Mouse (Mus musculus) midbrain, embryonic 16.5 days (tissue): Measurements from ENCODE around the gene Cmas. TPM values are rescaled to one million over a fixed set of nuclear protein-coding genes. Genes with fewer than 3 reads are reported as not detected.
A peak's percentile ranks its signal among the peaks of the same experiment; 100 is the strongest.

Source experiments
- ATAC-seq: fragments of 200-750 bp; cut with Nextera tagmentation; 2 replicates; pipeline ENCODE4 v1.8.0; 2017; ENCODE audit warnings: moderate TSS enrichment
- H3K27ac ChIP-seq: fragments of 300-500 bp; sonication (generic); 2 replicates; pipeline ENCODE4 v1.5.1; 2014; ENCODE audit warnings: mild to moderate bottlenecking, low read length, mixed read lengths
- H3K27me3 ChIP-seq: fragments of 300-500 bp; sonication (generic); 2 replicates; pipeline ENCODE4 v1.6.1; 2014; ENCODE audit warnings: low read depth, low read length, mixed read lengths; ENCODE audit not compliant: control insufficient read depth, insufficient read depth
- H3K36me3 ChIP-seq: fragments of 300-500 bp; sonication (generic); 2 replicates; pipeline ENCODE4 v1.6.1; 2014; ENCODE audit warnings: mild to moderate bottlenecking, low read length, moderate library complexity, mixed read lengths; ENCODE audit not compliant: control insufficient read depth, insufficient read depth
- H3K4me1 ChIP-seq: fragments of 300-500 bp; sonication (generic); 2 replicates; pipeline ENCODE4 v1.6.1; 2014; ENCODE audit warnings: mild to moderate bottlenecking, low read length, mixed read lengths; ENCODE audit not compliant: control insufficient read depth, insufficient read depth
- H3K4me2 ChIP-seq: fragments of 300-500 bp; sonication (generic); 2 replicates; pipeline ENCODE4 v1.6.1; 2014; ENCODE audit warnings: mild to moderate bottlenecking, low read length, mixed read lengths
- H3K4me3 ChIP-seq: fragments of 300-500 bp; sonication (generic); 2 replicates; pipeline ENCODE4 v1.5.1; 2014; ENCODE audit warnings: low read depth, mild to moderate bottlenecking, low read length, moderate library complexity, mixed read lengths
- H3K9ac ChIP-seq: fragments of 300-500 bp; sonication (generic); 2 replicates; pipeline ENCODE4 v1.6.1; 2014; ENCODE audit warnings: low read depth, low read length, mixed read lengths
- H3K9me3 ChIP-seq: fragments of 300-500 bp; sonication (generic); replicated peaks from 2 replicates; pipeline ENCODE4 v1.6.1; 2014; ENCODE audit warnings: mild to moderate bottlenecking, low read length, mixed read lengths; ENCODE audit not compliant: control insufficient read depth, poor library complexity, severe bottlenecking
- WGBS: fragments of 180-500 bp; shearing (Covaris S2); extraction: QIAGEN DNeasy Blood & Tissue Kit; methylation state at CpG from one replicate; pipeline ENCODE4 v1.1.7; 2014; 5-methylcytosine and 5-hydroxymethylcytosine counted together
- polyA plus RNA-seq: library from polyadenylated mRNA; unstranded; fragments of >200 nt; fragmentation: Nextera tagmentation; extraction: Ambion mirVana; gene quantifications from 2 replicates; pipeline ENCODE4 v1.2.1, GENCODE M21; 2015

The Cmas gene
- polyA plus RNA-seq, 1 experiment from 2014 or later: 226 TPM

DNA sequence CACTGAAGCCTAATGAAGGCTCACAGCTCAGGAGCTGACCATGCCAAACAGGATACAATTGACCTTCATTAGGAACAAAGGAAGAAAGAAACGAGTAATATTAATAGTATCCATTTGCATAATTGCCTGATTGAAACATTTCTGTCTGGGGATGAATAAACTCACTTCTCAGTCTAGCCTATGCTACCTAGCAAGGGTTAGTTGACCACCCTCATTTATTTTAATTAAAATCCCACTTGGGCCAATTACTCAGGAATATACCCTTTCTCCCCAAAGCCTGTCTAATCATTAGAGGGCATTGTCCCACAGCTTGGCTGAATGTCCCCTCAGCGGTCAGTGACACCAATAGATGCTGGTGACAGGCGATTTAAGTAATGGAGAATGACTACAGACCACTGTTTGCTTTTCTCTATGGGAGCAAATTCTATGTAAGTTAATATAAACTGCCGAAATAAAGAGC is 24.1 kb downstream of the Cmas start:
- 0 out of 2 replicates have a peak, but pooled peaks cover 2% of the 10 kb centered on the region for H3K4me1 ChIP-seq
- peak; percentile 12; the same call in 1 of the 2 replicates for ATAC-seq
- H3K9me3 ChIP-seq: no peaks in the 10 kb centered on the region
- H3K4me3 ChIP-seq: no peak overlapping the region
- no peak overlapping the region for H3K27ac ChIP-seq
- H3K36me3 ChIP-seq: no peaks in the 10 kb centered on the region
- no peak overlapping the region for H3K9ac ChIP-seq
- 41% methylated on average over 4 of the region's 4 CpGs for WGBS
- no peaks in the 10 kb centered on the region for H3K27me3 ChIP-seq
- H3K4me2 ChIP-seq: no peak overlapping the region

DNA sequence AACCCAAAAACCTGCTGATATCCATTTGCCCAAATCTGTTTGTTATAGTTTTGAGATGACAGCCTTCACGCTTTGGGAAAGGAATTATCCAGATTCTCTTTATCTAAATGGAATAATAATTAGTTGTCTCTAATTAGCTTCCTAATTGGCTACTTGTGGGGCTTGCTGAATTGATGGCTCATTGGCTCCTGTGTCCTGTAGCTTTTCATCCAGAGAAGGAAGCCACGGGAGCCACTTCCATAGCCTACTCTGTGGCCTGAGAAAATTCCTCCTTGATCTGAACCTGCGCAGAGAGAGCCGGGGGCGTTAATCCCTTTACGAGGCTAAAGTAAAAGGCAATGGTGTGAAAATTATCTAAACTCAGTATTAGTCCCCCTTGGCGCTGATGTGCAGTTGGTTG is 24.8 kb downstream of the Cmas start:
- no peak overlapping the region for H3K27ac ChIP-seq
- no peak overlapping the region for H3K4me2 ChIP-seq
- no peak overlapping the region for H3K4me3 ChIP-seq
- no peaks in the 10 kb centered on the region for H3K36me3 ChIP-seq
- WGBS: 34% methylated on average over 7 of the region's 7 CpGs
- no peak for ATAC-seq
- H3K9ac ChIP-seq: no peak overlapping the region
- H3K9me3 ChIP-seq: no peaks in the 10 kb centered on the region
- H3K4me1 ChIP-seq: 0 out of 2 replicates have a peak, but pooled peaks cover 2% of the 10 kb centered on the region
- no peaks in the 10 kb centered on the region for H3K27me3 ChIP-seq

DNA sequence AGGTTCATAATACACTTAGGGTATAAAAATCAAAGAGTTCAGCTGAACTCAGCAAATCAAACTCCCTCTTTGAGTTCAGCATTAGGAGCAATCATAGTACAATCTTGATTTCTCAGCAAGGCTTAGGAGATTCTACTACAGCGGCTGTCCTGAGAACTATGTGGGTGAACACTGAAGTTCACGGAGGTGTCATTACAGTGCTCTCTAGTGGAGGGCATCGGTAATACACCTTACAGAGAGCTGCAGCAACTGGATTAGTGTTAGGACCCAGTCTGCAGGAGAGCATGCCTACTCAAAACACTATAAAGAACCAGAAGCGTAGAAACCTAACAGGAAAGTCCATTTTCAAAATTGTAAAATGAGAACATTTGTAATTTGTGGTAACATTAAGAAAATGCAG is 28.9 kb downstream of the Cmas start:
- Histone ChIP-seq H3K27me3 (no peaks in the 10 kb centered on the region), H3K4me3 (no peak overlapping the region), H3K36me3 (no peaks in the 10 kb centered on the region), H3K4me1 (0 out of 2 replicates have a peak, but pooled peaks cover 2% of the 10 kb centered on the region), H3K9me3 (no peaks in the 10 kb centered on the region), H3K9ac (no peak overlapping the region), H3K4me2 (no peak overlapping the region), H3K27ac (no peak overlapping the region)
- ATAC-seq: no peak
- 32% methylated on average over 4 of the region's 4 CpGs for WGBS

DNA sequence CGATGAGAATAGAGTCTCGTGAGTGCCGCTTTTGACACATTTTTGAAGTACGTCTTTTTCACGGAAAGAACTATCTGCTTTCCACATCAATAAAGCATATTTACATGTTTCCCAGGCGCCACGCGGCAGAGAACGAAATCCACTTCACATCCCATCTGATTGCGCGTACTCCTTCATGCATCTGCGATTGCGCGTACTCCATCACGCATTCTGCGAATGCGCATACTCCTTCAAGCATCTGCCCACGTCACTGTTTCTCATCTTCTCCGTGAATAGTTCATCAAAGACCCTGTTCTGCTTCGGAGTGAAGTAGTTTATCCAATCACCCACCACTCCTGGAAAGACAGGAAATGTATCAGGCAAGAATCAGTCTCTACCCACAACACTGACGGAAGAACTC is 29.6 kb downstream of the Cmas start:
- Histone ChIP-seq H3K4me3 (no peak overlapping the region), H3K9ac (no peak overlapping the region), H3K9me3 (no peaks in the 10 kb centered on the region), H3K27ac (no peak overlapping the region), H3K27me3 (no peaks in the 10 kb centered on the region), H3K36me3 (no peaks in the 10 kb centered on the region), H3K4me1 (0 out of 2 replicates have a peak, but pooled peaks cover 2% of the 10 kb centered on the region), H3K4me2 (no peak overlapping the region)
- ATAC-seq: no peak
- WGBS: 83% methylated on average over 21 of the region's 21 CpGs

DNA sequence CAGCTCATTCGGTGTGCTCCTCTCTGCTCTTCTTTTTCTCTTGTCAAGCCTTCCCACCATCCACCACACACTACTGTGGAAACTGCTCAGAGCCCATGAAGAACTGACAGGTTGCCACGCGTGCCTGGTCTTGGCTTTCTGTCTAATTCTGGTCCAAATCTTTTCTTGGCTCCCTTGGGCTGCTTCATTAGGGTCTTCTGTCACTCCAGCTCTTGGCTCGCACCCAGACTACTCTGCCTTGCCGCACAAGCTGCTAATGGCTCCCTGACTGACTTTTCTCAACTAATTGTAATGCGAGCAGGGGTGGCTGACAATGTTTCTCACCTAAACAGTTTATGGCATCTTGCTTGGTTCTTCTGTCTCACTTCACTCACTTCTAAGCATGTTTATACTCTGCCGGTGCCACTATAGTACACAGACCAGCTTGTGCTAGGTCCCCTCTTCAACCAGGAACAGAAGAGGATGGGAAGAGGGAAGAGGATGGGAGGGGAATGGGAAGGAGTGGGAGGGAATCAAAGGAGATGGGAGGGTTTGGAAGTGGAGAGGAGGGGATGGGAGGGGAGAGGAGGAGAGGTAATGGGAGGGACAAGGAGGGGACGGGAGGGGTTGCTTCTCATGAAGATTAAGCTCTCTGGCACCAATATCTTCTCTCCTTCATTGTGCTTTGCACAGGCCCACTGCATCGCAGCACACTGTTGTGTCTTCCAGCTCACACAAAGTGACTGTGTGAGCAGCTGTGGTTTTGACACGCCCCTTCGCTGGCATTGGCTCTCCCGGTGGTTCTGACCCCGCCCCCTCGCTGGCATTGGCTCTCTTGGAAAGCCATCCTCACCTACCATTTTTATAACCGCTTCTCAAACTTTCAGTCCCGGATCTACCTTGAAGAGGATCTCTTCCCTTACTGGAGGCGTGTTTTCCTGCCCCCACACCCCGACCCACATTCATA is 31.8 kb downstream of the Cmas start:
- Histone ChIP-seq H3K9ac (no peak overlapping the region), H3K27me3 (no peaks in the 10 kb centered on the region), H3K4me3 (no peak overlapping the region), H3K4me1 (peaks cover 6% of the 10 kb centered on the region), H3K4me2 (no peak overlapping the region), H3K27ac (no peak overlapping the region), H3K9me3 (no peaks in the 10 kb centered on the region), H3K36me3 (no peaks in the 10 kb centered on the region)
- ATAC-seq: 0 out of 2 replicates have a peak, but pooled peaks have one; percentile 44
- 55% methylated on average over 18 of the region's 18 CpGs for WGBS

DNA sequence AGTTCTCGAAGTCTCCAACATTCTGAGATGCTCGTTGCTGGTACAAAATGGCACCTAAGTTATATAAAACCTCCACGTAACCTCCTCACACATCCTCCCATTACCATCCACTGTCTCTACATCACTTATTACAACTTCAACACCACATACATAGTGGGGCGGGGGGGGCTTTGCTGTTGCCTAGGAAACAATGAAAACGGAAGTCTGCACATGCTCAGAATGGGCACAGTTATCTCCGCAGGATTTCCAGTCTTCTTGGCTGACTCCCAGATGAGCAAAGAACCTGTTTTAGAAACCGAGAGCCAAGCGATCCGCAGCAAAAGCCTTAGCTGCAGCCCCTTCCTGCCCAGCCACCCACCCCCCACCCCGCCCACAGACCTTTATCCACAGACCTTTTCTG is 33.2 kb downstream of the Cmas start:
- 89% methylated on average over 10 of the region's 10 CpGs for WGBS
- H3K4me1 ChIP-seq: peaks cover 12% of the 10 kb centered on the region
- no peaks in the 10 kb centered on the region for H3K9me3 ChIP-seq
- no peaks in the 10 kb centered on the region for H3K36me3 ChIP-seq
- H3K9ac ChIP-seq: no peak overlapping the region
- no peak overlapping the region for H3K4me3 ChIP-seq
- no peak overlapping the region for H3K4me2 ChIP-seq
- no peak overlapping the region for H3K27ac ChIP-seq
- no peaks in the 10 kb centered on the region for H3K27me3 ChIP-seq
- ATAC-seq: no peak

DNA sequence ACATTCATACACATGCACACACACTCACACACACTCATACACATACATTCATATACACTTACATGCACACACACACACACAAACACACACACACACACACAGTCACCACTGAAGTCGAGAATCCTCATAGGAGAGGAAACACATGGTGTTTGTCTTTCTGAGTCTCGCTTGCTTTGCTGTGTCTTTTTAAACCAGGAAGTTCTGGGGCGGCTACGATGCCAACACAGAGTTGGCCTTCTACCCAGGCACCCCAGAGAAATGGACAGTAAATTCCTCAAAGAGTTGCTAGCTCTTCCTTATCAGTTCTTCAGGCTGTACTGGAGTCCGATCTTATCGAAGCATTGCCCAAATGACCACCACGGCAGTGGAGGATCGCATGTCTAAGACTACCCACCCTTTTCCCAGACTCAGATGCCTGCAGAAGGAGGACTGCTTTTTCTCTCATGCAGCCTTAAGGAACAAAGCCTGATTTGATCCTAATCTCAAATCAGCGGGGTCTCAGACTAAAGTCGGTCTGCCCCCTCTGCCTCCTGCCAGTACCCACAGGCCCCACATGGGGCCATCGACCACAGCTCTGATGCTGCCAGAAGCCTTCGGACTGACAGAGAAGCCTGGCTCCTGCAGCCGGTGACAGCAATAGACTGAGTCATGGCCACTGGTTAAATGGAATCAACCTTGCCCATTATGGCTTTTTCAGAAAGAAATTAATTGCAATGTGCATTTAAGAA is 35.9 kb downstream of the Cmas start:
- ATAC-seq: no peak
- H3K4me3 ChIP-seq: no peak overlapping the region
- H3K9me3 ChIP-seq: no peaks in the 10 kb centered on the region
- no peaks in the 10 kb centered on the region for H3K27me3 ChIP-seq
- H3K36me3 ChIP-seq: no peaks in the 10 kb centered on the region
- peaks cover 12% of the 10 kb centered on the region for H3K4me1 ChIP-seq
- H3K9ac ChIP-seq: no peak overlapping the region
- 31% methylated on average over 13 of the region's 13 CpGs for WGBS
- H3K4me2 ChIP-seq: peak overlapping the region; percentile 8; the same call in 1 of the 2 replicates
- no peak overlapping the region for H3K27ac ChIP-seq

DNA sequence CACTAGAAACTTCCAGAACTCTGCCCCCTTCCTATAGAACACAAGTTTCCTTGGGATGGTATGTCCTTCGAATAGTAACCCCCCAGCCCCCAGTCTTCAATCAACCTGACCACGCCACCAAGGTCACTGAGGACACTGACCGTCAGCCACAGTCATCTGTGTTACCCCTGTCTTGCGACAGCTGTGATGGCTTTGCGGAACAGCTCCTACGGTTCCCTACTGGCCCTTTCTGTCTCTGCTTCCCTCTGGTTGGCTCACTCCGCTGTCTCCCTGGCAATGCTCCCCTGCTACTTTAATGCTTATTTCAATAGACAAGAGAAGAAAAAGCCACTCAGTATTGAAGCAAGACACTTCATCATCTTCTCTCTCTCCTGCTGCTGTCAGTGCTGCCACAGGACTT is 37.0 kb downstream of the Cmas start:
- H3K4me2 ChIP-seq: peak overlapping the region; percentile 4
- H3K9ac ChIP-seq: no peak overlapping the region
- no peak overlapping the region for H3K27ac ChIP-seq
- WGBS: 16% methylated on average over 7 of the region's 7 CpGs
- peaks cover 12% of the 10 kb centered on the region for H3K4me1 ChIP-seq
- H3K4me3 ChIP-seq: no peak overlapping the region
- H3K27me3 ChIP-seq: no peaks in the 10 kb centered on the region
- H3K36me3 ChIP-seq: no peaks in the 10 kb centered on the region
- H3K9me3 ChIP-seq: no peaks in the 10 kb centered on the region
- ATAC-seq: peak; percentile 65

DNA sequence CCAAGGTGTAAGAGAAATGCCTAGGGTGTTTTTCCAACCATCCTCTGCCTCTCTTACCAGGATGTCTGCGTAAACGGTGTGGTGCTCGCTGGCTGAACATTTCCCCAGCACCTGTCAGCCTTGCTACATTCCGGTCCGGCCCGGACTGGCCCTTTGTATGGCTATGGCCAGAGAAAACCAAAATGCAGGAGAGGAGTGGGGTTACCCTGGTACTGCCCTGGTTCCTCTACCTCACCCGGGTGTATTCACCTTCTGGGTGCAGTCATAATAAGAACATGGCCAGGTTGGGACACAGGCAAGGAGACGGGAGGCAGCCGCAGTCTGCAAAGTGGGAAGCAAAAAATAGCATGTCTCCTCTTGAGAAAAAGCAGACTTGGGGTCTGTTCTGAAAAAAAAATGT is 38.6 kb downstream of the Cmas start:
- H3K27me3 ChIP-seq: no peaks in the 10 kb centered on the region
- no peak overlapping the region for H3K4me3 ChIP-seq
- 93% methylated on average over 9 of the region's 9 CpGs for WGBS
- H3K36me3 ChIP-seq: no peaks in the 10 kb centered on the region
- no peak overlapping the region for H3K27ac ChIP-seq
- ATAC-seq: no peak
- no peaks in the 10 kb centered on the region for H3K9me3 ChIP-seq
- H3K9ac ChIP-seq: no peak overlapping the region
- H3K4me1 ChIP-seq: peaks cover 12% of the 10 kb centered on the region
- no peak overlapping the region for H3K4me2 ChIP-seq
